Mouse (Mus musculus) embryonic fibroblast, embryonic 13.5 days (primary cell): ENCODE results near the gene Kcne4. TPM values are rescaled to one million over a fixed set of nuclear protein-coding genes. Genes with fewer than 3 reads are reported as not detected.
A peak's percentile ranks its signal among the peaks of the same experiment; 100 is the strongest.

Experiments
- H3K27ac ChIP-seq: 2 replicates; pipeline ENCODE4 v1.5.1; 2012; ENCODE audit warnings: low read length, control low read depth, inconsistent platforms; ENCODE audit not compliant: insufficient read depth
- H3K4me1 ChIP-seq: 2 replicates; pipeline ENCODE4 v1.6.1; 2011; ENCODE audit warnings: low read length; ENCODE audit not compliant: control insufficient read depth, insufficient read depth
- H3K4me3 ChIP-seq: 2 replicates; pipeline ENCODE4 v1.5.1; 2011; ENCODE audit warnings: mild to moderate bottlenecking, control low read depth, low read length; ENCODE audit not compliant: insufficient read depth
- CTCF ChIP-seq: IDR thresholded peaks from 2 replicates; pipeline ENCODE4 v1.5.1; 2011; ENCODE audit warnings: mild to moderate bottlenecking, control low read depth, low read length, moderate library complexity, borderline replicate concordance; ENCODE audit not compliant: insufficient read depth
- POLR2A ChIP-seq: IDR thresholded peaks from 2 replicates; pipeline ENCODE4 v1.6.1; 2011; ENCODE audit warnings: low read depth, mild to moderate bottlenecking, control low read depth, low read length, moderate library complexity
- polyA plus RNA-seq: library from polyadenylated mRNA; stranded (reverse); fragments of >200 nt; gene quantifications from 2 replicates; pipeline ENCODE4 v1.2.4, GENCODE M21; 2011; ENCODE audit warnings: low read depth; ENCODE audit not compliant: missing spikeins, insufficient read length

Kcne4 gene
- polyA plus RNA-seq, 1 experiment: 11.2 TPM

- H3K4me3 ChIP-seq: no peak overlapping the region
- peaks cover 4% of the 10 kb centered on the region; the same call in 1 of the 2 replicates for H3K4me1 ChIP-seq
- TF ChIP-seq CTCF (no peak), POLR2A (no peak)
- no peak overlapping the region for H3K27ac ChIP-seq
These were observed 36.5 kb downstream of the Kcne4 start for GRCm38 (mm10) chr1:78853094-78853445.

DNA sequence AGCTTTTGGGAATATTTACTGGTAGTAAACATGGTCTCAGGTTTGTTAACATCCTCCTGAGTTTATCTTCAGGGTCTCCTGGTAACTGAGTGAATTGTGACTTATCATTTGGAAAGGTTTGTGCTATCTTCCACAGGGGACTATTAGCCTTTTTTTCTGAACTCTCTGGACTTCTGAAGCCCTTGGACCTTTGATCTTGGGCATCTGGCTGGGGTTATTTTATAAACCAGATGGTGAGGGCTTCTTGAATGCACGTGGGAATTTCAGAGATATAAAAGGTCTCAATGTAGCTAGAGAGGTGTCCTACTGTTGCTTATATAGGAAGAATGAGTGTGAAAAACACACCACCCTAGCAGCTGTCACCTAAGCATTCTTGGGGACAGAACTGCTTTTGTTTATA, 37.7 kb downstream of the Kcne4 start:
- TF ChIP-seq POLR2A (no peak), CTCF (no peak)
- Histone ChIP-seq H3K4me3 (no peak overlapping the region), H3K4me1 (peaks cover 4% of the 10 kb centered on the region; the same call in 1 of the 2 replicates)

GRCm38 (mm10) chr1:78859573-78859972, 43.0 kb downstream of the Kcne4 start:
- TF ChIP-seq POLR2A (no peak), CTCF (no peak)
- Histone ChIP-seq H3K4me3 (no peak overlapping the region), H3K4me1 (0 out of 2 replicates have a peak, but pooled peaks cover 6% of the 10 kb centered on the region), H3K27ac (peak overlapping the region; percentile 51; the same call in 1 of the 2 replicates)

More for the DNA sequence above, 37.7 kb downstream of the Kcne4 start:
- H3K27ac ChIP-seq: no peak overlapping the region

DNA sequence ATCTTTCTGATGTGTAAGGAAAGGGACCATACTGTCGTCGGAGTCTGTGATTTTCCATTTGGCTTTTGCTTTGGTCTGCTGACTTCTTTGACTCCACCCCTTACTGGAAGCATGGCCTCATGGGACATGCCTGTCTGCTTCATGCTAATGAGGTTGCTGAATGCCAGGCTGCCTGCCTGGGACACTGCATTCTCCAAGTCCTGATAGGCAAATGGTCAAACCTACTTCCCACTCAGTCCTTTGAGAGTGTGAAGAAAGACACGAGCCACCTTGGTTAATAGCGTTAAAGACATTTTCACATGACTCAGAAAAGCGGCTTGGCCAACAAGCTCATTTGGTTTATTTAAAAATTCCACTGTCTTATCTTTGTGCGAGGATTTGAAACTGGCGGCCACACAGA, 43.5 kb downstream of the Kcne4 start:
- TF ChIP-seq POLR2A: no peak
- TF ChIP-seq CTCF: no peak
- H3K27ac ChIP-seq: peak overlapping the region; percentile 51; the same call in 1 of the 2 replicates
- 0 out of 2 replicates have a peak, but pooled peaks cover 6% of the 10 kb centered on the region for H3K4me1 ChIP-seq
- H3K4me3 ChIP-seq: no peak overlapping the region

- Histone ChIP-seq H3K4me3 (no peak overlapping the region), H3K27ac (no peak overlapping the region), H3K4me1 (peaks cover 13% of the 10 kb centered on the region)
- TF ChIP-seq POLR2A: no peak
- TF ChIP-seq CTCF: no peak
These were observed 45.7 kb downstream of the Kcne4 start for GRCm38 (mm10) chr1:78862281-78862680.

DNA sequence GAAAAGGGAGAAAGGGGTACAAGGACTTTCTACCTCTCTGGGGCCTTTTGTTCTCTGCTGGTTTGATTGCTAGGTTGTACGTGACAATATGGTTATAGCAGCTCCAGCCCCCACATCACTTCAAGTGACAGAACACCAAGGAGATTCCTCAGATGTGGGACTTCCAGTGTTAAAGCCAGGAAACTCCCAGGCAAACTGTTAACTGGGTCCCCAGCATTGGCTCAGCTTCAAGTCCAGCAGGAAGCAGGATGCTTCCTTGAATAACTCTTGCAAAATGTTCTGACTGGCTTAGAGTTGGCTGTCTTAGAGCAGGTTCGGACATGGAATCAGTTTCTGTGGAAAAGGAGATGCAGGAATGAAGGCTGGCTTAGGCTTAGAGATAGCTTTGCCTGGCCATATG, 47.3 kb downstream of the Kcne4 start:
- Histone ChIP-seq H3K4me1 (peaks cover 13% of the 10 kb centered on the region), H3K4me3 (no peak overlapping the region), H3K27ac (no peak overlapping the region)
- no peak for TF ChIP-seq POLR2A

GRCm38 (mm10) chr1:78864351-78864750, 47.8 kb downstream of the Kcne4 start:
- Histone ChIP-seq H3K27ac (no peak overlapping the region), H3K4me1 (peaks cover 13% of the 10 kb centered on the region), H3K4me3 (no peak overlapping the region)
- no peak for TF ChIP-seq POLR2A
- TF ChIP-seq CTCF: no peak

- no peak for TF ChIP-seq POLR2A
- H3K4me3 ChIP-seq: no peak overlapping the region
- no peak overlapping the region for H3K27ac ChIP-seq
- peaks cover 13% of the 10 kb centered on the region for H3K4me1 ChIP-seq
These were observed 48.3 kb downstream of the Kcne4 start for GRCm38 (mm10) chr1:78864799-78865346.

GRCm38 (mm10) chr1:78865991-78866390, 49.4 kb downstream of the Kcne4 start:
- Histone ChIP-seq H3K27ac (peak overlapping the region; percentile 61), H3K4me1 (peaks cover 13% of the 10 kb centered on the region), H3K4me3 (no peak overlapping the region)
- no peak for TF ChIP-seq POLR2A
- no peak for TF ChIP-seq CTCF

DNA sequence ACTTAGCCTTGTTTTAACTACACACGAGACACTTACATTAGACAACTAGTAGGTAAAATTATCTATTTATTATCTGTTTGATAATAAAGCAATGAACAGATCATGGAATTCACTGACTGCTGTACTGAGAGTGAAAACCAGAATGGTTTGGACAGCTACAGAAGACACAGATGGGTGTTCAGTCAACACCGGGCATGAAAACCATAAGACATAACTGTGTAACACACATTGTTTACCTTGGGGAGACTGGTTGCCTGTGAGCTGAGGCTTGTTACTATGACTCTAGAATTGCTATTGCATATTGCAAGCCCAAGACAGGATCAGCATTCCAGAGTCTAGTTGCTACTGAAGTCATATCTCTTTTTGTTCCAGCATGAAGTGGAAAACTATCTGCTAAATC, 49.9 kb downstream of the Kcne4 start:
- TF ChIP-seq POLR2A (no peak), CTCF (no peak)
- Histone ChIP-seq H3K4me3 (no peak overlapping the region), H3K27ac (peak overlapping the region; percentile 73), H3K4me1 (peaks cover 13% of the 10 kb centered on the region)

Other genes starting within 250 kb of the Kcne4 start
- 34.7 and 40.4 TPM in 2 replicates for gene Acsl3, start 158.9 kb upstream of the Kcne4 start, polyA plus RNA-seq
- 4.1 and 4.3 TPM in 2 replicates for gene Utp14b, start 158.7 kb upstream of the Kcne4 start, polyA plus RNA-seq